Mouse (Mus musculus) central nervous system, embryonic 14 days (tissue): ENCODE data around the gene Vmn2r81. TPM values are rescaled to one million over a fixed set of nuclear protein-coding genes. Genes with fewer than 3 reads are reported as not detected.

Source experiments
- polyA plus RNA-seq: library from polyadenylated mRNA; depleted of rRNA; stranded (reverse); fragments of >200 nt; gene quantifications from 2 replicates; pipeline ENCODE4 v1.2.3, GENCODE M21; 2012; rRNA removed

The Vmn2r81 gene
- polyA plus RNA-seq = not detected in 2 replicates

DNA sequence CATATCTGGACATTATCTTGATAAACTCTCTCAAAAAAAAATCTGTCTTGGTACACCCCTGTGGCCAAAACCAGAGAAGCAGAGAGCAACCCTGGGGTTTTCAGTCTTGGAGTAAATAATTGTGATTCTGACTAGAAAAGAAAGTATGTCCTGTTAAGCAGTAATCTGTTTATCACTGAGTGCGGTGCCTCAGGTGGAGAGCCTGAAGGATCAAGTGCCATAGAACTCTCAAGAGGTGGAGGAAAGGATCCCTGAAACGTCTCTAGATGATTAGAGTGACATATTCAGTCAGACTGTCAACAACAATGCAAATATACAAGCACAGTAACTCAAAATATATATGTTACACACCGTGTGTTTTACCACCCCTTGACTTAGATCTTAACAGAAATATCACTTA lies at the start of gene Vmn2r81:
Vmn2r81 (plus strand) TSS at position 301 of the 400 bp plus-strand sequence.

Other genes starting within 250 kb of the Vmn2r81 start
- gene Olfr1351, start 235.2 kb upstream of the Vmn2r81 start, polyA plus RNA-seq = not detected in 2 replicates
- gene Olfr57, start 219.0 kb upstream of the Vmn2r81 start, polyA plus RNA-seq = not detected in 2 replicates
- 27.2 and 29.5 TPM in 2 replicates for gene 2610008E11Rik, start 150.1 kb upstream of the Vmn2r81 start, polyA plus RNA-seq
- gene Vmn2r80, start 98.9 kb upstream of the Vmn2r81 start, polyA plus RNA-seq = not detected in 2 replicates
- gene Vmn2r82, start 108.8 kb downstream of the Vmn2r81 start, polyA plus RNA-seq = 0.01 TPM in 1 of 2 replicates, not detected in the other
- not detected in 2 replicates for gene Vmn2r83, start 221.0 kb downstream of the Vmn2r81 start, polyA plus RNA-seq